ENCODE assay signal across 31 mouse cellular contexts in genomic region chr5:76429441-76429840, GRCm38 (mm10). TPM values are rescaled to one million over a fixed set of nuclear protein-coding genes. Genes with fewer than 3 reads are reported as not detected.
DNase-seq lines count a peak whose midpoint lies in the region; ATAC-seq lines count a peak whose summit lies in the region.
"Had no signal": no experiment of that assay in that cellular context is flagged by ENCODE, and none has a peak within 500 bp of the region (broad histone marks: within the 10 kb centered on the region; RNA-seq: fewer than 3 reads in every experiment).

No protein-coding gene starts in this region.

- no peaks in the 10 kb centered on the region for H3K27me3 ChIP-seq in neural tube, embryonic 13.5 days
- no peaks in the 10 kb centered on the region for H3K27me3 ChIP-seq in limb, embryonic 10.5 days (ENCODE audit: low read depth, poor library complexity, severe bottlenecking)
- H3K27me3 ChIP-seq: embryonic facial prominence, embryonic 15.5 days; heart, embryonic 12.5 days; hindbrain, embryonic 15.5 days; kidney, embryonic 15.5 days; liver, embryonic 13.5 days; midbrain, embryonic 12.5 days had no signal

- intact Hi-C loops in heart, postnatal 10 days (cut with DNase I): no loop called here

- ATAC-seq in neural tube, embryonic 13.5 days (ENCODE audit: low read depth): peak; percentile 71; the same call in 1 of the 2 replicates
- ATAC-seq in granulocyte monocyte progenitor cell, adult 5-6 weeks (replicated peaks; ENCODE audit: poor library complexity, severe bottlenecking): no peak
- ATAC-seq: forebrain, embryonic 14.5 days had no signal

- H3K36me3 ChIP-seq in neural tube, embryonic 13.5 days: no peaks in the 10 kb centered on the region
- H3K36me3 ChIP-seq in limb, embryonic 10.5 days: no peaks in the 10 kb centered on the region
- H3K36me3 ChIP-seq: embryonic facial prominence, embryonic 15.5 days; heart, embryonic 12.5 days; hindbrain, embryonic 15.5 days; kidney, embryonic 15.5 days; liver, embryonic 13.5 days; midbrain, embryonic 12.5 days had no signal

- H3K4me2 ChIP-seq in neural tube, embryonic 13.5 days: no peak overlapping the region
- H3K4me2 ChIP-seq: embryonic facial prominence, embryonic 15.5 days; heart, embryonic 12.5 days; hindbrain, embryonic 15.5 days; kidney, embryonic 15.5 days; liver, embryonic 13.5 days; midbrain, embryonic 12.5 days had no signal

- no peak overlapping the region for H3K27ac ChIP-seq in neural tube, embryonic 13.5 days (replicated peaks)
- no peak overlapping the region for H3K27ac ChIP-seq in limb, embryonic 10.5 days
- H3K27ac ChIP-seq: embryonic facial prominence, embryonic 15.5 days; hindbrain, embryonic 15.5 days; kidney, embryonic 15.5 days; liver, embryonic 13.5 days; midbrain, embryonic 12.5 days had no signal

- peaks cover 4% of the 10 kb centered on the region; the same call in 1 of the 2 replicates for H3K4me1 ChIP-seq in neural tube, embryonic 13.5 days (replicated peaks)
- H3K4me1 ChIP-seq in limb, embryonic 10.5 days: peaks cover 10% of the 10 kb centered on the region; the same call in 1 of the 2 replicates
- H3K4me1 ChIP-seq: embryonic facial prominence, embryonic 15.5 days; heart, embryonic 12.5 days; hindbrain, embryonic 15.5 days; kidney, embryonic 15.5 days; liver, embryonic 13.5 days; midbrain, embryonic 12.5 days had no signal

- no peak overlapping the region for H3K9ac ChIP-seq in neural tube, embryonic 13.5 days
- H3K9ac ChIP-seq: embryonic facial prominence, embryonic 15.5 days; heart, embryonic 12.5 days; hindbrain, embryonic 15.5 days; kidney, embryonic 15.5 days; liver, embryonic 13.5 days; midbrain, embryonic 12.5 days had no signal

- DNase-seq in embryo, embryonic 11 days: peak; percentile 18
- no peak for DNase-seq in embryo, embryonic 9.5 days (ENCODE audit: extremely low spot score)
- no peak for DNase-seq in neural tube, embryonic 10.5 days (ENCODE audit: extremely low spot score, low spot score)
- DNase-seq in limb, embryonic 10.5 days (ENCODE audit: low spot score): peak; percentile 39
- DNase-seq in heart, postnatal 10 days: no peak
- DNase-seq: adrenal gland, postnatal 25 days; cerebellum, adult 11 months; cerebellum, adult 9-11 months; gastrocnemius, postnatal 10 days; heart, adult 11 months; heart, postnatal 14 days; kidney, adult 11 months; kidney, postnatal 4 days; liver, embryonic 13.5 days; lung, adult 2 months; lung, postnatal 14 days; right cerebral cortex, postnatal 25 days; thymus, postnatal 25 days had no signal

- no peak overlapping the region for H3K4me3 ChIP-seq in neural tube, embryonic 13.5 days
- H3K4me3 ChIP-seq in limb, embryonic 10.5 days: no peak overlapping the region
- H3K4me3 ChIP-seq: embryonic facial prominence, embryonic 15.5 days; heart, embryonic 12.5 days; hindbrain, embryonic 15.5 days; kidney, embryonic 15.5 days; liver, embryonic 13.5 days; midbrain, embryonic 12.5 days; myocyte had no signal

- H3K9me3 ChIP-seq in neural tube, embryonic 13.5 days: 0 out of 2 replicates have a peak, but pooled peaks cover 5% of the 10 kb centered on the region
- H3K9me3 ChIP-seq in limb, embryonic 10.5 days (replicated peaks): 0 out of 2 replicates have a peak, but pooled peaks cover 2% of the 10 kb centered on the region
- H3K9me3 ChIP-seq: embryonic facial prominence, embryonic 15.5 days; heart, embryonic 12.5 days; hindbrain, embryonic 15.5 days; kidney, embryonic 15.5 days; liver, embryonic 13.5 days; midbrain, embryonic 12.5 days had no signal

- 35% methylated on average over 5 of the region's 5 CpGs for WGBS in neural tube, embryonic 13.5 days
- WGBS in limb, embryonic 10.5 days: 60% methylated on average over 5 of the region's 5 CpGs

RNA-seq across cellular contexts. Expression of gene Gm7271, which starts 54.4 kb away (rescaled TPM):
- polyA plus RNA-seq in neural tube, embryonic 13.5 days (2015; fragmentation: Nextera tagmentation; extraction: Ambion mirVana): 11.6 and 15.5 TPM in 2 replicates
- not detected in 2 replicates for polyA plus RNA-seq in limb, embryonic 10.5 days (2016; fragmentation: Nextera tagmentation; extraction: Ambion mirVana)
- not detected in 2 replicates for total RNA-seq in granulocyte monocyte progenitor cell, adult 5-6 weeks (2014; fragmentation: Nextera tagmentation)
- total RNA-seq in granulocyte monocyte progenitor cell, adult 5-6 weeks (2017): not detected in 2 replicates
- total RNA-seq in heart, postnatal 10 days (2021): not detected
- total RNA-seq: adrenal gland, postnatal 25 days; gastrocnemius, postnatal 10 days; heart, postnatal 14 days; left cerebral cortex, postnatal 14 days; megakaryocyte progenitor cell, adult 5-6 weeks had no signal
- polyA plus RNA-seq: embryonic facial prominence, embryonic 15.5 days; forebrain, embryonic 14.5 days; heart, embryonic 12.5 days; kidney, embryonic 15.5 days; limb, embryonic 14.5 days; liver, embryonic 13.5 days; lung, adult 2 months; midbrain, embryonic 12.5 days; myocyte; spleen, adult 2 months had no signal

Comparison
In these comparisons a context has a peak if more than half of its experiments do, and no peak if none do; other contexts are left out.
1. DNase-seq: peak in embryo, embryonic 11 days (single experiment) and limb, embryonic 10.5 days (single experiment); none in embryo, embryonic 9.5 days (single experiment), neural tube, embryonic 10.5 days (single experiment) and heart, postnatal 10 days (0 of 2).